Mouse (Mus musculus): ENCODE data around the gene Snx5. TPM values are rescaled to one million over a fixed set of nuclear protein-coding genes. Genes with fewer than 3 reads are reported as not detected.

The Snx5 gene
- polyA plus RNA-seq, 1 experiment, result 538 TPM

DNA sequence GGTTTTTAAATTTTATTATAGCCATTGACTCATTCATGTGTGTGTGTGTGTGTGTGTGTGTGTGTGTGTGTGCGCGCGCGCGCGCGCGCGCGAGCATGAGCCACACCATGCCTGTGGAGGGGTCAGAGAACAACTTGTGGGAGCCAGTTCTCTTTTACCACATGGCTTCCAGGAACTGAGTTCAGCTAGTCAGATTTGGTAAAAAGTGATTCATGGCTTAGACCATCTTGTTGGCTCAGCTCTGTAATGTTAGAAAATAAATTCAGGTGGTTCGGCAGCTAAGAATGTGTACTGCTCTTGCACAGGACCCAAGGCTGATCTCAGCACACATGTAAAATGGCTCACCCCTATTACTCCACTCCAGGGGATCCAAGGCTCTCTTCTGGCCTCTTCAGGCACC is 30.4 kb upstream of the Snx5 start:
- no peak overlapping the region for H3K4me3 ChIP-seq (ENCODE audit: low read depth, low read length)
- no peak overlapping the region for H3K27ac ChIP-seq (ENCODE audit: insufficient read depth, low read length)
- TF ChIP-seq CTCF (IDR thresholded peaks at IDR 0.05; ENCODE audit: low read depth, low read length), result no peak
- TF ChIP-seq EP300 (IDR thresholded peaks at IDR 0.05; ENCODE audit: insufficient read depth, low read depth, low read length), result no peak
- no peak for TF ChIP-seq POLR2A (IDR thresholded peaks at IDR 0.05; ENCODE audit: insufficient read depth, low read length)
- no peaks in the 10 kb centered on the region for H3K36me3 ChIP-seq (ENCODE audit: control insufficient read depth, insufficient read depth, low read length, poor library complexity, severe bottlenecking)
- peaks cover 4% of the 10 kb centered on the region for H3K4me1 ChIP-seq (ENCODE audit: control insufficient read depth, insufficient read depth, low read length)
- H3K9me3 ChIP-seq (replicated peaks; ENCODE audit: control insufficient read depth, insufficient read depth, low read length, poor library complexity, severe bottlenecking), result no peaks in the 10 kb centered on the region
- no peak overlapping the region for H3K9ac ChIP-seq (ENCODE audit: low read depth, poor library complexity, severe bottlenecking)
- no peaks in the 10 kb centered on the region for H3K27me3 ChIP-seq (ENCODE audit: control insufficient read depth, insufficient read depth, low read length, poor library complexity, severe bottlenecking)

DNA sequence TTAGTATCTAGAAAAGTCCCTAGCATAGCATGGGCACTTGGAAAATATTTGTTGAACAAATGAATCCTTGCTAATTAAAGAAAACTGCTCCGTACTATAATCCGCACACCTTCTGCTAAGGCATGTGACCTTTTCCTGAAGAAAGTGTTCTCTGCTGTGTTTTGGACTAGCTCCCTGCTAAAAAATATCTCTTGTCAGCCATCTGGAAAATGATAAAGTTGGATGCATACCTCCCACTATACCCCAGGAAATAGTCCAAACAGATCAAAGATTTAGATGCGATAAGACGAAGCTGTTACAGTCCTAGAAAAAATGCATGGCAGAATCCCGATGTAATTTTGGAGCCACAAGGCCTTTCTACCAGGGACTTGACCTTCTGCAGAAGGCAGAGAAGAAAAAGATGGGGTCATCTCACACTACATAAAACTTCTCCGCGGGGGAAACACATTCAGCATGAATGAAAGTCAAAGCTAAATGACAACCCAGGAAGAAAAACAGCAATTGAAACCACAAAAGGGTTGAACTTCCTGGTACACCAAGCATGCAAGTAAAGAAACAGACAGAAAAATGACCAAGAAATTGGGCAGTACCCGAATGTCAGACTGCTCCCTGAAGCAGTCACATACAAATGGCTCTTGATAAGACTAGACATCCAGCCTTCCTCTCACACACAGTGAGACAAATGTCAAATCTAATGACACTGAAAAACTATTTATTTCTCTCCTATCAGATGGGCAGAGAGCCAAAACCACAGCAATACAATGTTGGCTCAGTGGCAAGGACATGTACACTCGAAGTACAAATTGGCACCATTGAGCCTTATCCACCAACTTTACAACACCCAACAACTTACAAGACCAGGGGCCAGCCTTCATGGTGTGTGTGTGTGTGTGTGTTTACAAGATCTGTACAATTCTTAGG is 29.3 kb upstream of the Snx5 start:
- Histone ChIP-seq H3K36me3 (ENCODE audit: control insufficient read depth, insufficient read depth, low read length, poor library complexity, severe bottlenecking) (no peaks in the 10 kb centered on the region), H3K4me1 (ENCODE audit: control insufficient read depth, insufficient read depth, low read length) (peaks cover 4% of the 10 kb centered on the region), H3K9me3 (replicated peaks; ENCODE audit: control insufficient read depth, insufficient read depth, low read length, poor library complexity, severe bottlenecking) (no peaks in the 10 kb centered on the region), H3K9ac (ENCODE audit: low read depth, poor library complexity, severe bottlenecking) (no peak overlapping the region), H3K27ac (ENCODE audit: insufficient read depth, low read length) (no peak overlapping the region), H3K4me3 (ENCODE audit: low read depth, low read length) (no peak overlapping the region), H3K27me3 (ENCODE audit: control insufficient read depth, insufficient read depth, low read length, poor library complexity, severe bottlenecking) (no peaks in the 10 kb centered on the region)
- TF ChIP-seq POLR2A (IDR thresholded peaks at IDR 0.05; ENCODE audit: insufficient read depth, low read length), result no peak
- no peak for TF ChIP-seq CTCF (IDR thresholded peaks at IDR 0.05; ENCODE audit: low read depth, low read length)
- no peak for TF ChIP-seq EP300 (IDR thresholded peaks at IDR 0.05; ENCODE audit: insufficient read depth, low read depth, low read length)

DNA sequence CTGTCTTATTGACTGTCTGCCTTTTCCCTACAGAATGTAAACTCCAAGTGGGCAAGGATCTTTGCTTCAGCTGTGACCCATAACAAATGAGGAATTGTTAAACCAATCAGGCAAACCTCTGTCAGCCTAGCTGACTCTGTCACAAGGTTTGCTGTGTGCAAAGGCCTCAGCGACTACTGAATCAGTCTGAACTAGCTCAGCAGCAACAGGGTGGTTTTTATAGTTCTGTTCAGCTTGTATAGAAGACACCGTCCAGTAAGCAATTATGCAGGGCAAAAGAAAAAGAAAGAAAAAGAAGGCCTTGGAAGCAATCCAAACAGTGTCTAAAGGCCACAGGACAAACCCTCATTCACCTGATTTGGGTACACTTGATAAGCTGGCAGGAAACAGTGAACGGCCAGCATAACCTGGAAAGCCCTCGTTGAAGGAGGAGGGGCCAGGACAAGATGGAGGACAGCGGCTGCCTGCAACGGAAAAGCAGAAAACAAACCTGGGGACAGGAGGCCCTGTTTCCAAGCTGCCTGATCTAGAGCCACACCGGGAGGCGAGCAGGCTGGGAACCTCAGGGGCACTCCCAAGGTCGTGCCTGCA is 24.5 kb upstream of the Snx5 start:
- no peaks in the 10 kb centered on the region for H3K9me3 ChIP-seq (replicated peaks; ENCODE audit: control insufficient read depth, insufficient read depth, low read length, poor library complexity, severe bottlenecking)
- no peak overlapping the region for H3K27ac ChIP-seq (ENCODE audit: insufficient read depth, low read length)
- TF ChIP-seq CTCF (IDR thresholded peaks at IDR 0.05; ENCODE audit: low read depth, low read length) (no peak), POLR2A (IDR thresholded peaks at IDR 0.05; ENCODE audit: insufficient read depth, low read length) (no peak), EP300 (IDR thresholded peaks at IDR 0.05; ENCODE audit: insufficient read depth, low read depth, low read length) (no peak)
- no peaks in the 10 kb centered on the region for H3K27me3 ChIP-seq (ENCODE audit: control insufficient read depth, insufficient read depth, low read length, poor library complexity, severe bottlenecking)
- H3K9ac ChIP-seq (ENCODE audit: low read depth, poor library complexity, severe bottlenecking), result no peak overlapping the region
- no peaks in the 10 kb centered on the region for H3K4me1 ChIP-seq (ENCODE audit: control insufficient read depth, insufficient read depth, low read length)
- no peak overlapping the region for H3K4me3 ChIP-seq (ENCODE audit: low read depth, low read length)
- no peaks in the 10 kb centered on the region for H3K36me3 ChIP-seq (ENCODE audit: control insufficient read depth, insufficient read depth, low read length, poor library complexity, severe bottlenecking)

DNA sequence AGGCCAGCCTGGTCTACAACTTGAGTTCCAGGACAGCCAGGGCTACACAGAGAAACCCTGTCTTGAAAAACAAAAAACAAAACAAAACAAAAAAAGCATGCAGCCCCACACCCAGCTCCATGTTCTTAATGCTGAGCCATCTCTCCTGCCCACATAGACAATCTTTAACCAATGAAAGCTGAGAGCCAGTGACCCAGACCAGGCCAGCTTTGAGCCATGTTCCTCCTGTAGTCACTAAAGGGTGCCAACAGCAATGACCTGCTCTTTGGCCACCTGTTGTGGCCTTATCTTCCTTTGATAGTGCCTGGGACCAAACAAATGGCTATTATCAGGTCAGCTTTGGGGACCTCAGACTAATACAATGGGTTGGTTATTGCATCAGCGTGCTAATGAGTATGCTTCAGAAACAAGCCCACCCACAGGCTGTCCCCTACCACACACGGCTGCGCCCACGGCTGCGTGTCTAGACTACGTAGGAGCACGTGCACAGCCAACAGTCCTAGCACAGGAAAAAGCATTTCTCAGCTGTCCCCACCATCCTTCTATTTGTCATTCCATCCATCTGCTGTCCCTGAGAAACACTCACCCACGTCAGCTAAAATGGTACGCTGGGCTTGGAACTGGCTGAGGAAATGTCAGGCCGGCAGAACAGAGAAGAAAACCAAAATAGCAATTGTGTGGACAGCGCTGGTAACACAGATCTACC is 21.0 kb upstream of the Snx5 start:
- TF ChIP-seq POLR2A (IDR thresholded peaks at IDR 0.05; ENCODE audit: insufficient read depth, low read length) (no peak), CTCF (IDR thresholded peaks at IDR 0.05; ENCODE audit: low read depth, low read length) (no peak), EP300 (IDR thresholded peaks at IDR 0.05; ENCODE audit: insufficient read depth, low read depth, low read length) (no peak)

DNA sequence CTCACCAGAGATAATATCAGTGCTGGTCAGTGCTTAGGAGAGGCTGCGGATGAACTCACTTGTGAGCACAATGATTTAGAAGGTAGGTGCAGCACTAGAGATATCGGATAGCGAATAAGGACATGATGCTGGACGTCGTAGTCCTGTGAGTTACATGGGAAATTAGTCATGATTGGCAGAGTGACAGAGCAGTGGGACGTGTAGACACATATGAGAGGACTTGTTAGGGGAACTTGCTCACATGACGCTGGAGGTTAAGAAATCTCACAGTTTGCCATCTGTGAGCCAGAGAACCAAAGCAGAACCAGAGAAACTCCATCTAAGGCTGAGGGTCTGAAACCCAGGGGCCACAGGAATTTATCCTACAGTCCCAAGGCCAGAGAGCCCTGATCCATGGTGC is 19.6 kb upstream of the Snx5 start:
- Histone ChIP-seq H3K36me3 (ENCODE audit: control insufficient read depth, insufficient read depth, low read length, poor library complexity, severe bottlenecking) (no peaks in the 10 kb centered on the region), H3K9me3 (replicated peaks; ENCODE audit: control insufficient read depth, insufficient read depth, low read length, poor library complexity, severe bottlenecking) (no peaks in the 10 kb centered on the region), H3K27ac (ENCODE audit: insufficient read depth, low read length) (no peak overlapping the region), H3K4me3 (ENCODE audit: low read depth, low read length) (no peak overlapping the region), H3K27me3 (ENCODE audit: control insufficient read depth, insufficient read depth, low read length, poor library complexity, severe bottlenecking) (no peaks in the 10 kb centered on the region), H3K9ac (ENCODE audit: low read depth, poor library complexity, severe bottlenecking) (no peak overlapping the region), H3K4me1 (ENCODE audit: control insufficient read depth, insufficient read depth, low read length) (no peaks in the 10 kb centered on the region)
- TF ChIP-seq EP300 (IDR thresholded peaks at IDR 0.05; ENCODE audit: insufficient read depth, low read depth, low read length) (no peak), POLR2A (IDR thresholded peaks at IDR 0.05; ENCODE audit: insufficient read depth, low read length) (no peak), CTCF (IDR thresholded peaks at IDR 0.05; ENCODE audit: low read depth, low read length) (no peak)

More for the DNA sequence above, 21.0 kb upstream of the Snx5 start:
- no peak overlapping the region for H3K4me3 ChIP-seq (ENCODE audit: low read depth, low read length)
- no peak overlapping the region for H3K9ac ChIP-seq (ENCODE audit: low read depth, poor library complexity, severe bottlenecking)
- H3K4me1 ChIP-seq (ENCODE audit: control insufficient read depth, insufficient read depth, low read length), result no peaks in the 10 kb centered on the region
- no peaks in the 10 kb centered on the region for H3K27me3 ChIP-seq (ENCODE audit: control insufficient read depth, insufficient read depth, low read length, poor library complexity, severe bottlenecking)
- no peaks in the 10 kb centered on the region for H3K9me3 ChIP-seq (replicated peaks; ENCODE audit: control insufficient read depth, insufficient read depth, low read length, poor library complexity, severe bottlenecking)
- no peaks in the 10 kb centered on the region for H3K36me3 ChIP-seq (ENCODE audit: control insufficient read depth, insufficient read depth, low read length, poor library complexity, severe bottlenecking)
- H3K27ac ChIP-seq (ENCODE audit: insufficient read depth, low read length), result no peak overlapping the region
